Mouse (Mus musculus) hindbrain, embryonic 16.5 days (tissue): ENCODE results near the gene Trmt10a. TPM values are rescaled to one million over a fixed set of nuclear protein-coding genes. Genes with fewer than 3 reads are reported as not detected.

Experiments used
- ATAC-seq: fragments of 200-750 bp; cut with Nextera tagmentation; 2 replicates; pipeline ENCODE4 v1.8.0; 2017; ENCODE audit warnings: moderate TSS enrichment, moderate library complexity
- H3K27ac ChIP-seq: fragments of 300-500 bp; sonication (generic); 2 replicates; pipeline ENCODE4 v1.5.1; 2014; ENCODE audit warnings: low read depth, mild to moderate bottlenecking, control low read depth, low read length, moderate library complexity
- H3K27me3 ChIP-seq: fragments of 300-500 bp; sonication (generic); replicated peaks from 2 replicates; pipeline ENCODE4 v1.6.1; 2014; ENCODE audit warnings: low read length; ENCODE audit not compliant: control insufficient read depth, insufficient read depth
- H3K36me3 ChIP-seq: fragments of 300-500 bp; sonication (generic); 2 replicates; pipeline ENCODE4 v1.6.1; 2014; ENCODE audit warnings: mild to moderate bottlenecking, low read length, moderate library complexity, mixed read lengths; ENCODE audit not compliant: control insufficient read depth, insufficient read depth
- H3K4me1 ChIP-seq: fragments of 300-500 bp; sonication (generic); 2 replicates; pipeline ENCODE4 v1.6.1; 2014; ENCODE audit warnings: low read depth, low read length; ENCODE audit not compliant: control insufficient read depth, insufficient read depth
- H3K4me2 ChIP-seq: fragments of 300-500 bp; sonication (generic); 2 replicates; pipeline ENCODE4 v1.6.1; 2014; ENCODE audit warnings: mild to moderate bottlenecking, low read length, control low read depth, moderate library complexity
- H3K4me3 ChIP-seq: fragments of 300-500 bp; sonication (generic); 2 replicates; pipeline ENCODE4 v1.5.1; 2014; ENCODE audit warnings: mild to moderate bottlenecking, low read length, control low read depth, moderate library complexity
- H3K9ac ChIP-seq: fragments of 300-500 bp; sonication (generic); 2 replicates; pipeline ENCODE4 v1.6.1; 2014; ENCODE audit warnings: low read depth, mild to moderate bottlenecking, control low read depth, low read length, moderate library complexity
- H3K9me3 ChIP-seq: fragments of 300-500 bp; sonication (generic); 2 replicates; pipeline ENCODE4 v1.6.1; 2014; ENCODE audit warnings: mild to moderate bottlenecking, low read length, moderate library complexity; ENCODE audit not compliant: control insufficient read depth
- WGBS: fragments of 180-500 bp; shearing (Covaris S2); extraction: QIAGEN DNeasy Blood & Tissue Kit; methylation state at CpG from one replicate; pipeline ENCODE4 v1.1.7; 2014; 5-methylcytosine and 5-hydroxymethylcytosine counted together
- polyA plus RNA-seq: library from polyadenylated mRNA; unstranded; fragments of >200 nt; fragmentation: Nextera tagmentation; extraction: Ambion mirVana; gene quantifications from 2 replicates; pipeline ENCODE4 v1.2.1, GENCODE M21; 2015

Trmt10a gene
- polyA plus RNA-seq, 1 experiment from 2014 or later, result 6.4 TPM

DNA sequence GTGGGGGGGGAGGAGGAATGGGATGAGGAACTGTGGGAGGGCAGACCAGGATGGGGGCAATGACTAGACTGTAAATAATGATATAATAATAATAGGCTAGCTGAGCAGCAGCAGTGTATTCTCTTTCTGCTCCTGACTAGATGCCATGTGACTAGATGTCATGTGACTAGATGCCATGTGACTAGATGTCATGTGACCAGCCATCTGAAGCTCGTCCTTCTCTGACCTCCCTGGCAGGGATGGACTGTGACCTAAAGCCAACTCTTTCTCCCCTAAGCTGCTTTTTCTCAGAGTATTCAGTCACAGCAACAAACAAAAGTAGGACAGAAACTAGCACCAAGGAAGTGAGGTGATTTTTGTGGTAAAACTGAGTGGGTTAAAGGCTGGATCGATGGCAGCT is 38.8 kb downstream of the Trmt10a start:
- WGBS, result 87% methylated on average over 2 of the region's 2 CpGs
- no peaks in the 10 kb centered on the region for H3K4me1 ChIP-seq
- no peak overlapping the region for H3K4me2 ChIP-seq
- no peak overlapping the region for H3K27ac ChIP-seq
- H3K4me3 ChIP-seq, result no peak overlapping the region
- no peak overlapping the region for H3K9ac ChIP-seq
- no peak for ATAC-seq
- no peaks in the 10 kb centered on the region for H3K36me3 ChIP-seq
- no peaks in the 10 kb centered on the region for H3K27me3 ChIP-seq
- peaks cover 4% of the 10 kb centered on the region; the same call in 1 of the 2 replicates for H3K9me3 ChIP-seq

DNA sequence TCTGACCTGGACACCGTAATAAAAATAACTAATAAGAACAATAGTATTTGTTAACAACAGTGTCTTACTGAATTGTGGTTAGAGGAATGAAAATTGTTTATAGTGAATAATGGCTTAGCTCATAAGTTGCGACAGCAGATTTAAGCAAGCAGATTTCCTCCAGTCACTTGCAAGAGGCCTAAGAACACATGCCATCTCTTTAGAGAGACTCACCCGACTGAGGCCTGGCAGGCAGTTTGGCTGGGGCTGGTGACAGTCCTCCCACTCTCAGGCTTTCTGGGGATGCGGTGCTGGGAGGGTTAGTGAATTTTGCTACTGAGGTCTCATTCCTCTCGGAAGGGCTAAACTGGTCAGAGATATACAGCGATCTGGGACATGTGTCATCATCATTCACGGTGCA is 40.1 kb downstream of the Trmt10a start:
- Histone ChIP-seq H3K36me3 (no peaks in the 10 kb centered on the region), H3K27me3 (no peaks in the 10 kb centered on the region), H3K9me3 (no peaks in the 10 kb centered on the region), H3K4me3 (no peak overlapping the region), H3K9ac (no peak overlapping the region), H3K4me2 (no peak overlapping the region), H3K4me1 (no peaks in the 10 kb centered on the region), H3K27ac (no peak overlapping the region)
- 87% methylated on average over 7 of the region's 7 CpGs for WGBS
- ATAC-seq, result no peak

DNA sequence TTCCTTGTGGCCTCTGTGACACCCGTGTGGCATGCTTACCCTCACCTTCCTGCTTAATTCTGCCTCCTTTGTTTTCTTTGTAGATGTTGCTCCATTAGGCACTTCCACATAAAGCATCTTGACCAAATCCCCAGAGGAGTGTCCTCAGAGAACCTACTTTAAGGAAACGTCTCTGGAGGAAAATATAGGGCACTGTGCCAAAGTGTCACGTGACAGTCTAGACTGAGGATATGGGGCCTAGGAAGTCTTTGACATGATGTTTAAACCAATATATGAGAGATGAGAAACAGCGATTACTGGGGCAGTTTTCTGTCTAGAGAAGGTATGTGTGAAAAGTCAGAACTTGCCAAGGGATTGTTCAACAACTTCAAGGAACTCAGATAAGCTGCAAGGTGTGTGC is 42.0 kb downstream of the Trmt10a start:
- Histone ChIP-seq H3K27me3 (no peaks in the 10 kb centered on the region), H3K9ac (no peak overlapping the region), H3K4me2 (no peak overlapping the region), H3K36me3 (no peaks in the 10 kb centered on the region), H3K4me3 (no peak overlapping the region), H3K27ac (no peak overlapping the region), H3K9me3 (no peaks in the 10 kb centered on the region), H3K4me1 (no peaks in the 10 kb centered on the region)
- WGBS, result 60% methylated on average over 4 of the region's 4 CpGs
- no peak for ATAC-seq

DNA sequence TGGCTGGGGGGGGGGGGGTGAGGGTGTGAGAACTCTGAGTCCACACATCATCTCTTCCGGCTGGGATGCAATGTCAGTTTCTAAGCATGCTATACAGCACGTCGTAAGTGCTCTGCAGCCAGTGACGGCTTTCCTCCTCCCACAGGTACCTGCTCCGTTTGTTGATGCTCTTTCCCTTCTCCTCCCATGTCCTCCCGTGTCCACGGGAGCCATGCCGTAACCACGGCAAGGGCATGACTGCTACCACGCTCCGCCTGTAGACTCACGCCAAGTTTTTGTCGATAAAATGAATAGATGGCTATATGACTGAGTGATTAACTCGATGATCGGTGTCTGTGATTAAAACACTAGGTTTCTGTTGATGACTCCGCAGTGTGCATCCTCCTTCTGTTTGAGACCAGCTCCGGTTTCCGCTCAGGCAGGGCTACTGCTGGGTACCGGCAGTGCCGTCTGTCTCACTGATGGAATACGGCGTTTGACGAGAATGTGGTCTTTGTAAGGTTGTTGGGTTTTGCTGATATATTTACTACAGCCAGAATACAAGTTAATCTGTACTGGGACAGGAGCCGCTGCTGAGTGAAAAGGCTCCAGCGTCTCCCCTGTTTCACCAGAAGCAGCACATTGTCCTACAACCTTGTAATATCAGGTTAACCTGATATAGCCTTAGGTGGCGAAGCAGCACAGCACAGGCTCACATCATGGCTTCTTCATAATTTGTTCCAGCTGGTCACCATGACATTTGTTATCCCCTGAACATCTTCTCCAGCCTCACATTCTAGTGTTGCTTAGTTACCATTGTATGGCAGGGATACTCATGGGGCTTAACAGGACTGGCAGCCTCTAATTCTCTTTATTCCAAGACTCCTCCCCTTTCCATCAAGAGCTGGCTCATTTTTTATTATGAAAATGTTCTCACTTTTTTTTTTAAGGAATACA is 43.0 kb downstream of the Trmt10a start:
- H3K27ac ChIP-seq, result no peak overlapping the region

DNA sequence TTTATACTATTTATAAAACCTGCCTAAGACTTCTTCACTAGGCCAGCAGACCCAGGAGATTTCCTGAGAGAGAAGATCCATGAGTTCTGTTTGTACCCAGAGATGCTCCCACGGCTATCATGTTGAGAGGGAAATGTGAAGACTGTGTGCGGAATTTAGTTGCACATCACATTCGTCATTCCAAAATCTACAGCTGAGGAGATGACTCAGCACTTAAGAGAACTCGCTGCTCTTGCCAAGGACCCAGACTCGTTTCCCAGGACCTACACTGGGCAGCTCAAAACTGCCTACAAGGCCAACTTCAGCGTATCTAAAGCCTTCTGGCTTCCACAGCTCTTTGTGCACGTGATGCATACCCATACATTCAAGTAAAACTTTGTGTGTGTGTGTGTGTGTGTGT is 49.0 kb downstream of the Trmt10a start:
- Histone ChIP-seq H3K36me3 (no peaks in the 10 kb centered on the region), H3K4me3 (no peak overlapping the region), H3K27ac (no peak overlapping the region), H3K27me3 (no peaks in the 10 kb centered on the region), H3K9ac (no peak overlapping the region), H3K4me1 (no peaks in the 10 kb centered on the region), H3K4me2 (no peak overlapping the region), H3K9me3 (no peaks in the 10 kb centered on the region)
- WGBS, result 85% methylated on average over 7 of the region's 7 CpGs
- no peak for ATAC-seq

More for the DNA sequence above, 43.0 kb downstream of the Trmt10a start:
- Histone ChIP-seq H3K27me3 (no peaks in the 10 kb centered on the region), H3K4me2 (peak overlapping the region; percentile 30), H3K36me3 (no peaks in the 10 kb centered on the region), H3K9me3 (no peaks in the 10 kb centered on the region), H3K9ac (no peak overlapping the region), H3K4me1 (no peaks in the 10 kb centered on the region), H3K4me3 (0 out of 2 replicates have a peak overlapping the region, but pooled peaks have one; percentile 11)
- peak; percentile 75 for ATAC-seq
- 66% methylated on average over 26 of the region's 26 CpGs for WGBS

DNA sequence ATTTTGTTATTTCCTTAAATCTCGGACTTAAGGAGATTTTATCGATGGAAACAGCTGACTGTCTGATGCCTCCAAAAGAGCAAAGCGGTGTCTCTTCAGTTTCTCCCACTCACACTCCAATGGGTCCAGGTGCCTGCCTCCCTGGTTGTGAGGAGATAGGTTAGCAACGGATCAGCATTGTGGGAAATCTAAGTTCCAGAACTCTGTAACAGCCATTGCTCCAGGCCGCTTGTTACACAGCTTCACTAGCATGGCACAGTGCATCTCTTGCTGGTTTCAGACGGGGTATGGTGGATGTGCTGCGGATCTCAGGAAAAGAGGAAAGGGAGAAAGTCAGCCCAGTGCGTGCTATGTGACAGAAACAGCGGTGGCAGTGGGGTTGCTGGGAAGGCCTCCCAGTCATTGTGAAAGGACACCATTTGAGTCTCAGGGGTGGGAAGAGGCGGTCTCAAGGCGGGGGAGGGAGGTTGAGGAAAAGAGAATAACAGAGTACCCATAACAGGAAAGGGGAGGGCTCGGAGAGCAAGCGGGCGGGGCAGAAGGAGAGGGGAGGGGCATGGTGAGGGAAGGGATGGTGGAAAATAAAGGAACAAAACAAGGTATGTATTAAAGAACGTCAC is 50.5 kb downstream of the Trmt10a start, which contains the start of gene 4930579F01Rik:
Gene 4930579F01Rik (minus strand): TSS at position 143 of the 620 bp plus-strand sequence.
- Histone ChIP-seq H3K9ac (no peak within 1 kb of the TSS), H3K36me3 (no peaks in the 10 kb centered on the region), H3K4me2 (no peak within 1 kb of the TSS), H3K9me3 (no peaks in the 10 kb centered on the region), H3K4me1 (no peaks in the 10 kb centered on the region), H3K4me3 (no peak within 1 kb of the TSS), H3K27ac (no peak within 1 kb of the TSS), H3K27me3 (no peaks in the 10 kb centered on the region)
- 83% methylated on average over 15 of the region's 15 CpGs for WGBS
- no peak for ATAC-seq

DNA sequence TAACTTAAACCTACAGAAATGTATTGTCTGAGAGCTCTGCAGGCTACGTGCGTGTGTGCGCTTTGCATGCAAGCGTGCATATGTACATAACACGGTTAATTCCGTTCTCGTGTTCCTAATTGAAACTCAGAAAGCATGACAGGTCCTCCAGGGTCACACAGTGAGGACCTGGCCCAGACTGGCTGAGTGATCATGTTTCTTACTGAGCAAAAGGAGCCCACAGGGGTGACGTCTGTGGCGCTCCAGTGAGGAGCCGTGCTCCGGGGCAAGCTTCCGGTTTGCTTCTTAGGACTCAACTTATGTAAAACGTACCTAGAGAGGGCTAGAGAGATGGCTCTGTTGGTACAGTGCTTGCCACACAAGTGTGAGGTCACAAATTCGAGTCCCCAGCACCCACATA is 53.8 kb downstream of the Trmt10a start:
- Histone ChIP-seq H3K4me2 (no peak overlapping the region), H3K27me3 (no peaks in the 10 kb centered on the region), H3K27ac (no peak overlapping the region), H3K9ac (no peak overlapping the region), H3K4me1 (no peaks in the 10 kb centered on the region), H3K36me3 (no peaks in the 10 kb centered on the region), H3K4me3 (no peak overlapping the region), H3K9me3 (no peaks in the 10 kb centered on the region)
- ATAC-seq, result no peak
- WGBS, result 81% methylated on average over 14 of the region's 14 CpGs

DNA sequence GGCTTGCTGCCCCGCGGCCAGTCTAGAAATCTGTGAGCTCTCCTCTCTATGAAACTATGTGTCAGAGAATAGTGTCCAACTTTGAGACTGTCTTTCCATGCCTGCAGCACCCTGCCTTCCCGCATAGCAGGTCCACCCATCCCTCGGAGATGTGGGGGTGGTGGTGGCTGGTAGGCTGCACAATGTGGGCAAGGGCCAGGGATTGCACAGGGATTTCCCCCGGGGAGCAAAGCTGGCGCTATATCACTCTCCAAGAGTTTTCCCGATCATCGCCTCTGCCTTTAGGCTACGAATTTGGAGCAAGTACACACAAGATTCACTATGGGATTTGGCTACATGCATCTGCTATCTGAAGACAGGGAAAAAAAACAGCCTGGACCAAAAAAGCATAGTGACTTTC is 54.3 kb downstream of the Trmt10a start:
- H3K36me3 ChIP-seq, result no peaks in the 10 kb centered on the region
- no peak overlapping the region for H3K4me2 ChIP-seq
- H3K27ac ChIP-seq, result no peak overlapping the region
- H3K27me3 ChIP-seq, result no peaks in the 10 kb centered on the region
- H3K9ac ChIP-seq, result no peak overlapping the region
- WGBS, result 59% methylated on average over 9 of the region's 9 CpGs
- no peak overlapping the region for H3K4me3 ChIP-seq
- H3K9me3 ChIP-seq, result no peaks in the 10 kb centered on the region
- no peaks in the 10 kb centered on the region for H3K4me1 ChIP-seq
- ATAC-seq, result no peak

DNA sequence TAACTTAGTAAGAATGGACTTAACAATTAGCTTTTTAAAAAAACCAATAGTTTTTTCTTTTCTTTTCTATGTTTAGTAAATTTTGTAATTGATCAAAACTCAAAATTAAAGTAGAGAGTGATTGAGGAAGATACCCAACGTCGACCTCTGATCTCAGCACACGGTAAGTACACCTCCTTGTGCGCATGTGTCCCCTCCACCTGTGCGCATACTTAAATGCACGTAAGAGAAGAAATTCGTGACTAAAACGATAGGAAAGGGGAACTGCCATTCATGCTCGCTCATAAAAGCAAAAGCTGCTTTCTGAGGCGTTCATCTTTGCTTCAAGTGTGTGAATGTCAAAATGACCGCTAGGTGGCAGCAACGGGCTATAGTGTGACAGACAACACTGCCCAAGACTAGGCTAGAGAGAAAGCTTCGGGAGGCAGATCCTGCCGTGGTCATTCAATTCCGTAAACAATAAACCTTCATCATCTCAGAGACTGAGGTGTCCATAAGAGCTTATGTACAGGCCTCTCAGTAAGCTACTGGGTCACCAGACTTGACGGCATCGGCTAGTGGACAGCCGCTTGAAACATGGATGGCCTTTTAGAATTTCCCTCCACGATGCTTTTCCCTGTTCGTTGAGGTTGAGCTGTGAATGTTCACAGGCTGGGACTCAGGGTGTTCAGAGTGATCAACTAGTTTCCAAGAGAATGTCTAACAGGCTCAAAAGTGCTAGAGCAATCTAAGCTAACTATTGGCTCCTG is 54.9 kb downstream of the Trmt10a start:
- peak overlapping the region; percentile 49 for H3K4me2 ChIP-seq
- peak overlapping the region; percentile 39 for H3K9ac ChIP-seq

More for the DNA sequence above, 54.9 kb downstream of the Trmt10a start:
- peak; percentile 99 for ATAC-seq
- no peaks in the 10 kb centered on the region for H3K36me3 ChIP-seq
- no peaks in the 10 kb centered on the region for H3K9me3 ChIP-seq
- H3K4me3 ChIP-seq, result peak overlapping the region; percentile 23
- no peak overlapping the region for H3K27ac ChIP-seq
- 22% methylated on average over 20 of the region's 20 CpGs for WGBS
- no peaks in the 10 kb centered on the region for H3K27me3 ChIP-seq
- no peaks in the 10 kb centered on the region for H3K4me1 ChIP-seq
